Mouse (Mus musculus): ENCODE results near the gene Cops4. TPM values are rescaled to one million over a fixed set of nuclear protein-coding genes. Genes with fewer than 3 reads are reported as not detected.

Gene Cops4
- polyA plus RNA-seq, 1 experiment from 2014 or later = 194 TPM

GRCm38 (mm10) chr5:100567258-100568032, 49.3 kb downstream of the Cops4 start:
- Histone ChIP-seq H3K4me2 (replicated peaks) (no peak overlapping the region), H3K4me1 (replicated peaks) (no peaks in the 10 kb centered on the region), H3K9me3 (no peaks in the 10 kb centered on the region), H3K9ac (replicated peaks) (no peak overlapping the region), H3K27ac (no peak overlapping the region), H3K4me3 (replicated peaks) (no peak overlapping the region), H3K27me3 (no peaks in the 10 kb centered on the region), H3K36me3 (no peaks in the 10 kb centered on the region)
- WGBS = 86% methylated on average over 13 of the region's 13 CpGs
- ATAC-seq = no peak

- Histone ChIP-seq H3K36me3 (no peaks in the 10 kb centered on the region), H3K27ac (no peak overlapping the region), H3K4me2 (replicated peaks) (no peak overlapping the region), H3K9me3 (no peaks in the 10 kb centered on the region), H3K4me3 (replicated peaks) (no peak overlapping the region), H3K9ac (replicated peaks) (no peak overlapping the region), H3K4me1 (replicated peaks) (no peaks in the 10 kb centered on the region), H3K27me3 (no peaks in the 10 kb centered on the region)
- 91% methylated on average over 8 of the region's 8 CpGs for WGBS
- ATAC-seq = no peak
Measured at GRCm38 (mm10) chr5:100568177-100568576, 50.1 kb downstream of the Cops4 start.

GRCm38 (mm10) chr5:100568802-100569201, 50.7 kb downstream of the Cops4 start:
- Histone ChIP-seq H3K4me2 (replicated peaks) (no peak overlapping the region), H3K27ac (no peak overlapping the region), H3K4me3 (replicated peaks) (no peak overlapping the region), H3K9me3 (no peaks in the 10 kb centered on the region), H3K9ac (replicated peaks) (no peak overlapping the region), H3K4me1 (replicated peaks) (no peaks in the 10 kb centered on the region), H3K36me3 (no peaks in the 10 kb centered on the region), H3K27me3 (no peaks in the 10 kb centered on the region)
- WGBS = 92% methylated on average over 3 of the region's 3 CpGs
- no peak for ATAC-seq

GRCm38 (mm10) chr5:100569250-100569934, 51.3 kb downstream of the Cops4 start:
- Histone ChIP-seq H3K9me3 (no peaks in the 10 kb centered on the region), H3K9ac (replicated peaks) (no peak overlapping the region), H3K27me3 (no peaks in the 10 kb centered on the region), H3K4me1 (replicated peaks) (no peaks in the 10 kb centered on the region), H3K36me3 (no peaks in the 10 kb centered on the region), H3K27ac (no peak overlapping the region), H3K4me3 (replicated peaks) (no peak overlapping the region), H3K4me2 (replicated peaks) (no peak overlapping the region)
- ATAC-seq = no peak
- WGBS = 81% methylated on average over 18 of the region's 18 CpGs

- no peak overlapping the region for H3K4me2 ChIP-seq (replicated peaks)
- no peaks in the 10 kb centered on the region for H3K9me3 ChIP-seq
- H3K9ac ChIP-seq (replicated peaks) = no peak overlapping the region
- no peak overlapping the region for H3K27ac ChIP-seq
- no peak overlapping the region for H3K4me3 ChIP-seq (replicated peaks)
- ATAC-seq = no peak
- no peaks in the 10 kb centered on the region for H3K4me1 ChIP-seq (replicated peaks)
- no peaks in the 10 kb centered on the region for H3K27me3 ChIP-seq
- WGBS = 77% methylated on average over 13 of the region's 13 CpGs
- no peaks in the 10 kb centered on the region for H3K36me3 ChIP-seq
Measured at GRCm38 (mm10) chr5:100569997-100570595, 52.0 kb downstream of the Cops4 start.

GRCm38 (mm10) chr5:100570716-100571115, 52.6 kb downstream of the Cops4 start:
- ATAC-seq = no peak
- H3K36me3 ChIP-seq = no peaks in the 10 kb centered on the region
- 44% methylated on average over 8 of the region's 8 CpGs for WGBS

GRCm38 (mm10) chr5:100572069-100572468, 54.0 kb downstream of the Cops4 start, which contains the start of gene Plac8:
TSS of gene Plac8 (minus strand) at chr5:100572245.
- no peaks in the 10 kb centered on the region for H3K36me3 ChIP-seq
- H3K9ac ChIP-seq (replicated peaks) = no peak within 1 kb of the TSS
- H3K9me3 ChIP-seq = no peaks in the 10 kb centered on the region
- H3K4me2 ChIP-seq (replicated peaks) = no peak within 1 kb of the TSS
- no peaks in the 10 kb centered on the region for H3K27me3 ChIP-seq
- WGBS = 45% methylated on average over 7 of the region's 7 CpGs
- H3K27ac ChIP-seq = no peak within 1 kb of the TSS
- H3K4me3 ChIP-seq (replicated peaks) = no peak within 1 kb of the TSS
- no peak for ATAC-seq
- no peaks in the 10 kb centered on the region for H3K4me1 ChIP-seq (replicated peaks)

More at GRCm38 (mm10) chr5:100570716-100571115, 52.6 kb downstream of the Cops4 start:
- no peak overlapping the region for H3K9ac ChIP-seq (replicated peaks)
- H3K4me2 ChIP-seq (replicated peaks) = no peak overlapping the region
- no peaks in the 10 kb centered on the region for H3K4me1 ChIP-seq (replicated peaks)
- no peak overlapping the region for H3K4me3 ChIP-seq (replicated peaks)
- no peaks in the 10 kb centered on the region for H3K27me3 ChIP-seq
- H3K27ac ChIP-seq = no peak overlapping the region
- H3K9me3 ChIP-seq = no peaks in the 10 kb centered on the region

- Histone ChIP-seq H3K9me3 (no peaks in the 10 kb centered on the region), H3K4me3 (replicated peaks) (no peak overlapping the region), H3K9ac (replicated peaks) (no peak overlapping the region), H3K36me3 (no peaks in the 10 kb centered on the region), H3K27me3 (no peaks in the 10 kb centered on the region), H3K27ac (no peak overlapping the region), H3K4me2 (replicated peaks) (no peak overlapping the region), H3K4me1 (replicated peaks) (no peaks in the 10 kb centered on the region)
- ATAC-seq = no peak
- WGBS = 95% methylated on average over 5 of the region's 5 CpGs
Measured at GRCm38 (mm10) chr5:100573256-100573655, 55.1 kb downstream of the Cops4 start.

- no peaks in the 10 kb centered on the region for H3K27me3 ChIP-seq
- no peak overlapping the region for H3K9ac ChIP-seq (replicated peaks)
- H3K36me3 ChIP-seq = no peaks in the 10 kb centered on the region
- no peak overlapping the region for H3K27ac ChIP-seq
- no peak for ATAC-seq
- H3K9me3 ChIP-seq = no peaks in the 10 kb centered on the region
- H3K4me3 ChIP-seq (replicated peaks) = no peak overlapping the region
- 67% methylated on average over 1 of the region's 1 CpGs for WGBS
- H3K4me2 ChIP-seq (replicated peaks) = no peak overlapping the region
- H3K4me1 ChIP-seq (replicated peaks) = no peaks in the 10 kb centered on the region
Measured at GRCm38 (mm10) chr5:100574771-100575170, 56.7 kb downstream of the Cops4 start.

- Histone ChIP-seq H3K9ac (replicated peaks) (no peak overlapping the region), H3K4me2 (replicated peaks) (no peak overlapping the region), H3K9me3 (no peaks in the 10 kb centered on the region), H3K4me3 (replicated peaks) (no peak overlapping the region), H3K27me3 (no peaks in the 10 kb centered on the region), H3K4me1 (replicated peaks) (no peaks in the 10 kb centered on the region), H3K36me3 (no peaks in the 10 kb centered on the region), H3K27ac (no peak overlapping the region)
- ATAC-seq = no peak
- WGBS = 85% methylated on average over 5 of the region's 5 CpGs
Measured at GRCm38 (mm10) chr5:100578863-100579411, 60.8 kb downstream of the Cops4 start.

- Histone ChIP-seq H3K36me3 (no peaks in the 10 kb centered on the region), H3K9ac (replicated peaks) (no peak overlapping the region), H3K4me2 (replicated peaks) (no peak overlapping the region), H3K9me3 (no peaks in the 10 kb centered on the region), H3K4me1 (replicated peaks) (no peaks in the 10 kb centered on the region), H3K4me3 (replicated peaks) (no peak overlapping the region), H3K27me3 (no peaks in the 10 kb centered on the region), H3K27ac (no peak overlapping the region)
- WGBS = 68% methylated on average over 11 of the region's 11 CpGs
- ATAC-seq = no peak
Measured at GRCm38 (mm10) chr5:100581622-100582434, 63.7 kb downstream of the Cops4 start.
